Comparison of ENCODE assay signal across 26 mouse cellular contexts in genomic region chr4:120067592-120068235, GRCm38 (mm10). TPM values are rescaled to one million over a fixed set of nuclear protein-coding genes. Genes with fewer than 3 reads are reported as not detected.
DNase-seq lines count a peak whose midpoint lies in the region; ATAC-seq lines count a peak whose summit lies in the region.
"Had no signal": no experiment of that assay in that cellular context is flagged by ENCODE, and none has a peak within 500 bp of the region (broad histone marks: within the 10 kb centered on the region; RNA-seq: fewer than 3 reads in every experiment).

No protein-coding gene starts in this region.

- no peak overlapping the region for H3K4me3 ChIP-seq in forebrain, embryonic 14.5 days (ENCODE audit: low read depth, low read length)
- H3K4me3 ChIP-seq: embryonic facial prominence, embryonic 10.5 days; forebrain, embryonic 10.5 days; forebrain, embryonic 15.5 days; heart, embryonic 10.5 days; hindbrain, embryonic 12.5 days; intestine, embryonic 15.5 days had no signal

- no peaks in the 10 kb centered on the region for H3K36me3 ChIP-seq in forebrain, embryonic 14.5 days (ENCODE audit: control insufficient read depth, insufficient read depth, low read length)
- H3K36me3 ChIP-seq: embryonic facial prominence, embryonic 10.5 days; forebrain, embryonic 10.5 days; forebrain, embryonic 15.5 days; G1E; heart, embryonic 10.5 days; hindbrain, embryonic 12.5 days; intestine, embryonic 15.5 days had no signal

- no peak overlapping the region for H3K27ac ChIP-seq in forebrain, embryonic 14.5 days (ENCODE audit: low read depth, low read length)
- H3K27ac ChIP-seq: embryonic facial prominence, embryonic 10.5 days; forebrain, embryonic 10.5 days; forebrain, embryonic 15.5 days; heart, embryonic 10.5 days; hindbrain, embryonic 12.5 days; intestine, embryonic 15.5 days had no signal

- H3K27me3 ChIP-seq in forebrain, embryonic 14.5 days (replicated peaks; ENCODE audit: control insufficient read depth, insufficient read depth, low read length) = no peaks in the 10 kb centered on the region
- H3K27me3 ChIP-seq: forebrain, embryonic 15.5 days; hindbrain, embryonic 12.5 days; intestine, embryonic 15.5 days had no signal

- WGBS in forebrain, embryonic 14.5 days = 84% methylated on average over 8 of the region's 8 CpGs

- no peaks in the 10 kb centered on the region for H3K4me1 ChIP-seq in forebrain, embryonic 14.5 days (ENCODE audit: control insufficient read depth, insufficient read depth, low read length)
- H3K4me1 ChIP-seq: forebrain, embryonic 10.5 days had no signal

- H3K9me3 ChIP-seq in forebrain, embryonic 14.5 days (replicated peaks; ENCODE audit: control insufficient read depth, low read length) = no peaks in the 10 kb centered on the region
- H3K9me3 ChIP-seq: embryonic facial prominence, embryonic 10.5 days; forebrain, embryonic 10.5 days; forebrain, embryonic 15.5 days; heart, embryonic 10.5 days; hindbrain, embryonic 12.5 days; intestine, embryonic 15.5 days had no signal

- no peak overlapping the region for H3K4me2 ChIP-seq in forebrain, embryonic 14.5 days (ENCODE audit: low read length)
- H3K4me2 ChIP-seq: forebrain, embryonic 15.5 days; hindbrain, embryonic 12.5 days; intestine, embryonic 15.5 days had no signal

- H3K9ac ChIP-seq in forebrain, embryonic 14.5 days (ENCODE audit: low read length) = no peak overlapping the region
- H3K9ac ChIP-seq: forebrain, embryonic 15.5 days; hindbrain, embryonic 12.5 days; intestine, embryonic 15.5 days had no signal

- DNase-seq in adrenal gland, adult 2 months = peak; percentile 24
- no peak for DNase-seq in adrenal gland, postnatal 36 days
- DNase-seq in cerebellum, adult 9-10 months = peak; percentile 40
- no peak for DNase-seq in cerebellum, adult 8-10 months
- DNase-seq in lung, postnatal 36 days = peak; percentile 15
- no peak for DNase-seq in lung, postnatal 25 days (ENCODE audit: low spot score)
- no peak for DNase-seq in forebrain, embryonic 14.5 days (ENCODE audit: low spot score)
- DNase-seq: B cell, adult 2 months; cerebellum, postnatal 36 days; gastrocnemius, postnatal 36 days; kidney, adult 18-20 months had no signal

- no peak for ATAC-seq in forebrain, embryonic 14.5 days
- ATAC-seq: CD4-positive, CD25-positive, alpha-beta regulatory T cell, adult 4 months; forebrain, embryonic 15.5 days; intestine, embryonic 15.5 days had no signal

RNA-seq across cellular contexts. Expression of gene AL607142.1, which starts 2.9 kb away (rescaled TPM):
- total RNA-seq in adrenal gland, adult 2 months (2021) = not detected
- not detected in 2 replicates for polyA plus RNA-seq in adrenal gland, adult 2 months (2012; rRNA removed)
- total RNA-seq in adrenal gland, postnatal 36 days (2021) = not detected
- not detected in 2 replicates for polyA plus RNA-seq in forebrain, embryonic 14.5 days (2014; fragmentation: Nextera tagmentation; extraction: Ambion mirVana)
- total RNA-seq: G1E; gastrocnemius, adult 8-10 months; gastrocnemius, postnatal 36 days; heart, adult 18-20 months; heart, postnatal 10 days; heart, postnatal 4 days had no signal
- polyA plus RNA-seq: CD4-positive, CD25-positive, alpha-beta regulatory T cell, adult 4 months; cerebellum, adult 2 months; embryonic facial prominence, embryonic 10.5 days; embryonic facial prominence, embryonic 14.5 days; forebrain, embryonic 10.5 days; forebrain, embryonic 15.5 days; G1E; heart, embryonic 10.5 days; heart, embryonic 14.5 days; hindbrain, embryonic 12.5 days; intestine, embryonic 15.5 days had no signal

Comparison
In these comparisons a context has a peak if more than half of its experiments do, and no peak if none do; other contexts are left out.
1. DNase-seq: peak in adrenal gland, adult 2 months (single experiment), cerebellum, adult 9-10 months (single experiment) and lung, postnatal 36 days (single experiment); none in adrenal gland, postnatal 36 days (0 of 2), cerebellum, adult 8-10 months (single experiment), lung, postnatal 25 days (single experiment) and forebrain, embryonic 14.5 days (single experiment).